Mouse (Mus musculus) MEL-GATA-1-ER (cell line): ENCODE results near the gene Rmnd5a.
A peak's percentile ranks its signal among the peaks of the same experiment; 100 is the strongest.
"Not testable (repeated sequence)": the region's sequence is repeated elsewhere in the genome, so short reads cannot be mapped to it uniquely, and the experiment has no call there.

ENCODE experiments used
- DNase-seq: peaks from one replicate; pipeline ENCODE4 v3.0.0-alpha.2; 2012; ENCODE audit warnings: low read depth; ENCODE audit errors: extremely low read depth

Rmnd5a gene

DNA sequence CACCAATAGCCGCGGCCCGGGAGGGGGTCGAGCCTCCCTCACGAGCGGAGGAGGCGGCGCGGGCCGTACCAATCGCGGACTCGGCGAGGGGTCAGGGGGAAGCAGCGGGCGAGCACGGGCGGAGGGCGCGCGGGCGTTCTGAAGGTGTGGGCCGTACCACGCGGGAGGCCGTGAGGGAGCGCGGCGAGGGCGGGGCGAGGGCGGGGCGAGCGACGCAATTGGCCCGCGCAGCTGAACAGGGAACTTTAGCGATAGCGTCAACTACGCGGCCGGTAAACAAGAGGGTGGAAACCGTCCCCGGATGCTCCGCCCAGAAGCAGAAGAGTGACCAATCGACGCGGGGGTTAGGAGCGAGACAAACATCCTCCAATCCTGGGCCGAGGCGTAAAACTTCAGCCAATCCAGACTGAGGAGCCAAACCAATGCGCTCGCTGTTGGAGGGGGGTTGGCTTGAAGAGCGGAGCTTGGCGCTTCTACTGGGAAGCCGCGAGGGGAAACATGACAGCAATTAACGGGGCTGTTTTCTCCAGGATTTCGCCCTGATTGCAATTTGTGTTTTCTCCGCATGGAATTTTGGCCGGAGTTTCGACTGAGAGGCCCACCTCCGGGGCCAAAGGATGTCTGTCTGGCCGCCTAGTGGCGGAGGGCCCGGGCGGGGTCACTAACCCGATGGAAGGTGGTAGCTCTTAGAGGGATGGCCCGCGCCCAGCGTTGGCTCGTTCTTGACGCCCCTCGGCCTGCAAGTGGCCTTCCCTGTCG, at the start of gene Rmnd5a:
Rmnd5a (minus strand) TSS at position 146 of the 759 bp plus-strand sequence.
- peak; percentile 98 for DNase-seq

DNA sequence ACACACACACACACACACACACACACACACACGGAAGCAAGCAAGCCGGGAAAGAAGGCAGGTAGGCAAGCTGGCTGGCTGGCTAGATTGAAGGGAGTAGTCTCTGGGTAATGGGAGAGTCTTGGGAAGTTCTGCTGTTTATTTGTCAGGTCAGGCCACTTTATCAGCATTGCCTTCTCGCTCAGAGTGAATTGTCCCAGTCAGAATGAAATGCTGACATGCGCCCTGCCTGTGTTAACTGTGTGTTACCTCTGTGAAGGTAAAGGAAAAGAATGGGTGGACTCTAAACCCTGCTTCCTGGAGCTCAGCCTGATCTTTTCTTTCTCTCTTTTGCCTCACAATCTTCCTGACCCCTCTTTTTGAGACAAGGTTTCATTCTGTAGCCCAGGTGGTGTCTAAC, 47.5 kb upstream of the Rmnd5a start:
- DNase-seq = no peak

DNA sequence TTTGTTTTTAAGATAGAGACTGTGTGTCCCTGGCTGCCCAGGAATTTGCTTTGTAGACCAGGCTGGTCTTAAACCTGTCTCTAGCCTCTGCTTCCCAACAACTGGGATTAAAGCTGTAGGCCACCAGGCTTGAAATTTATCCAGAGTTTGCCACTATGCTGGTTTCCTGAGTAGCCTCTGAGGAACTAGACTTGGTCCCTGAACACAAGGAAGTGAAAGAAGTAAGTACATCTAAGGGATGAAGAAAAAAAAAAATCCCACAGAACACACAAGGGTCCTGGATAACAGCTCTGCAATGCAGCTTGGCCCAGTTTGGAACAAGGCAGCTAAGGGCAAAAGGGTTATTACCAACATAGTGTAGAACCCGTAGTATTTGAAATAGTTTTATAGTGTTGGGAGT, 46.4 kb upstream of the Rmnd5a start:
- no peak for DNase-seq

DNA sequence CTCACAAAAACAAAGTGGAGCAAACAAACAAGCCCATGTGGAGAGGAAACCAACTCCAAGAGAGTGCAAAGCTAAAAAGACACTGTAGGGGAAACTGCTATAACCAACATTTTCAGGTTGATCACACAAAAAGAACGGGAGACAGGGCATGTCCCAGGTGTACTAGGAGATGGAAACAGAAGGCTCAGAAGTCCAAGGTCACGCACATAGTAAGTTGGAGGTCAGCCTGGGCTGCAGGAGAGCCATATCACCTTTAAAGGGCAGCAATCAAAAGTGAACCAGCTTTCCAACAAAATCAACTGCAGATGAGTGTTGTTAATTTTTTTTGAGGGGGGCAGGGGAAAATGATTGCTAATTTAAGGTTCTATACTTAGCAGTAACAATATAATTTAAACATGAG, 45.8 kb upstream of the Rmnd5a start:
- DNase-seq = no peak

DNA sequence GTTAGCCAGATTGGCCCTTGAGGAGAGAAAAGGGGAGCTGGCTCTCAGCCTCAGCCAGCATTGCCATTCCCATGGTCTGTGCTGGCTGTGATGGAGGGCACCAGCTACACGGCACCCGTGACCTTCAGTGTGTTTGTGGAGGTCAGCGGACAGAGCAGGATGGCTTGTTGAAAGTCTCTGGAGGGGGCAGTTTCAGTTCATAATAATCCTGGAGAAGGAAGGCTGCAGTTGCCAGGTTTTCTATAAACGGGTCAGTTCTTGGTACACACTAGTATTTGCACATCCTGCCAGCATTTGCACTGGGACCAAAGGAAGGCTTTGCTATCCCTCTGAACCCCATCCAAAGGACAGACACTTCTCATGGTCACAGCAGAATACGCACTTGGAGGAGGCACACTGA, 44.8 kb upstream of the Rmnd5a start:
- no peak for DNase-seq

DNA sequence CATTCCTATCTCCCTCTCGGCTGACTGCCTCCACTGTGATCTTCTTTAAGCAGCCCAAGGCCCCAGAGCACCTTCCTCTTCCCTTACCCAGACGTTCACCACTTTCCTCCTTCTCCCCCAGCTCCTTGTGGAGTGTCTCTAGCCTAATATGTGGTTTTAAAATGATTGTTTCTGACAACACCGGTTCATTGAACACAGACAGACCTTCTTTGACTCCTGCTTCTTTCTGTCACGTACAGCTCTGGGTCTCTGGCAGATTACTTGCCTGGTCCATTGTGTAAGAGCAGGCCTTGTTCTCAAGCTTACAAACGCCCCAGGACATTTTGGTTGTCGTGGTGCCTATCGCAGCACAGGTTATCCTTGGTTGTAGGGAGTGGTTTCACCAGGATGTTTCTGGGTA, 40.7 kb upstream of the Rmnd5a start:
- no peak for DNase-seq

DNA sequence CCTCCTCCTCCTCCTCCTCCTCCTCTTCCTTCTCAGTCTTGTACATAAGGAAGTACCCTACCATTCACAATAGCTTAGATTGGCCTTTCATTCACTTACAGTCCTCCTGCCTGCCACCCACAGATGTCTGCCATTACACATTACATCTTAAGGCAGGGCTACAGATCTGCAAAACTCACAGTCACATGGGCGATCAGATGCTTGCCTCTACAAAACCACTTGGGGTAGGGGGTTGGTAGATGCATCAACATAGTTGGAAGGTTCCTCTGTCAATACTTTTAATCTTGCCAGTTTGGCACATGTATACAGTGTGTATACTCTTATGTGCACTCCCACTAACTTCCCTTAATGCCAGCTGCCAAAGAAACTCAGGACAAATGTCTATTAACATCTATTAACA, 39.7 kb upstream of the Rmnd5a start:
- no peak for DNase-seq

DNA sequence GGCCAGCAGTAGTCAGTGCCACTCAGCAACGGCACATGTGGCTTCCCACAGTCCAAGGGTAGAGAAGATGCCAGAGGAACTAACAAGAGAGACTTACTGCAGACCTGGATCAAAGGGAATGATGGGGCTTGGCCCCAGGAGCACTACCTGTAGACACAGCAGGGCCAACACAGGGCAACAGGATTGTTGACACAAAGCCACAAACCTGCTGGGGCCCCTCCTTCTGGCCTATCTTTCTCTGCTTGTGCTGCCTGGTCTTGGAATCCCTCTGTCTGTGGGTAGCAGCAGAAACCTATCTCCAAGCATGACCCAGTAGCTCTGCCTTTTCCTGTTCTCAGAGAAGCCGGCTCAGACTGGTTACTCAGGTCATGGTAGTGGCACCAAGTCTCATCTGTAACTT, 39.2 kb upstream of the Rmnd5a start:
- DNase-seq = not testable (repeated sequence)

DNA sequence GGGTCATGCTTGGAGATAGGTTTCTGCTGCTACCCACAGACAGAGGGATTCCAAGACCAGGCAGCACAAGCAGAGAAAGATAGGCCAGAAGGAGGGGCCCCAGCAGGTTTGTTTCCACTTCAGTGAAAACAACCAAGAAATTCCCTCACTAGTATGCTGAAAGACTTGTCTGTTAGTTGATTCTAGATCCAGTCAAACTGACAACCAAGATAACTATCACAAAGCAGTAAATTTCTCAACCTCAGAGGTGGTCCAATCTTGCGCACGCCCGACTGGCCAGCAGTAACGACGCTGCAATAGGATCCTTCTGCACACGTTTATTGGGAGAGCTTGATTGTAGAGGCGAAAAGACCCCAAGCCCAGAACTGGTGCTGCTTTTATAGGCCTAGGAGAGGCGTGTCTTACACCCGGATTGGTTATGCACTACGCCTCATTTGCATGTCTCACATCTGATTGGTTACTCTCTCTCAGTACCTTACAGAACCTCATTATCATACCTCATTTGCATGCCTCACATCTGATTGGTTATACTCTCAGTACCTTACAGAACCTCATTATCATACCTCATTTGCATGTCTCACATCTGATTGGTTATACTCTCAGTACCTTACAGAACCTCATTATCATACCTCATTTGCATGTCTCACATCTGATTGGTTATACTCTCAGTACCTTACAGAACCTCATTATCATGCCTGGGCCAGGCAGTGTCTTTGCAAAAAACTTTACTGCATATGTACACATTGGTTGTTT, 38.6 kb upstream of the Rmnd5a start:
- DNase-seq = not testable (repeated sequence)

DNA sequence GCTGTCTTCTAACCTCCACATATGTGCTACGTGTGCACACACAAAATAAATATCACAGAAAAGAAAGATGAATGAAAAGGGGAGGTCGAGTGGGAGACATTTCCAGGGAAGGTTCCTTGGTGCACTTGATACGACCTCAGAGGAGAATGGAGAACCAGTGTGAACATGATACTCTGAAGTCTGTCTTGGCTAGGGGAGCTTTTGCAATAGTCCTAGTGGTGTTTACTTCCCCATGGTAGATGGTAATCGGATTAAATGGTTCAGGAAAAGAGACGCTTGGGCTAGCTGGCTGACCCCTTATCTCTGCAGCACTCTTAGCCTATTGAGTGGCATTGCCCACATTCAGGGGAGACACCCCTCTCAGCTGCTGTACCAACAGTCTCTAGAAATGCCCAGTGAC, 36.3 kb upstream of the Rmnd5a start:
- no peak for DNase-seq

DNA sequence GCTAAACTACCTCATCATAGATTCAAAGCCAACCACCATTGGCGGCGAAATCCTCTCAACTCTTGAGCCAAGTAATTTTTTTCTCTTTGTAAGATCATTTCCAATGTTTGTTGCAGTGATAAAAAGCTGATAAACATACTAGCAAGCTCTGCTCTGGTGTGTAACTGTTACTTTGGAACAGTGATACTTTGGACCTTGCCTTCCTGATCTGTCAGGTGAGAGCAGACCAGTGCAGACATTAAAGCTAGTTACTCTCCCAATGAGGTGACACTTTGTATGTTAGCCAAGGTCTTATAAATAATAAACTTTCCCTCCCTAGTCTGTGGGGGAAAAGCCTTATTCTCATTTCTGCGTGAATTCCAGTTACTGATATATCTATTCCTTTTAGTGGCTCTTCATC, 35.2 kb upstream of the Rmnd5a start:
- DNase-seq = no peak

DNA sequence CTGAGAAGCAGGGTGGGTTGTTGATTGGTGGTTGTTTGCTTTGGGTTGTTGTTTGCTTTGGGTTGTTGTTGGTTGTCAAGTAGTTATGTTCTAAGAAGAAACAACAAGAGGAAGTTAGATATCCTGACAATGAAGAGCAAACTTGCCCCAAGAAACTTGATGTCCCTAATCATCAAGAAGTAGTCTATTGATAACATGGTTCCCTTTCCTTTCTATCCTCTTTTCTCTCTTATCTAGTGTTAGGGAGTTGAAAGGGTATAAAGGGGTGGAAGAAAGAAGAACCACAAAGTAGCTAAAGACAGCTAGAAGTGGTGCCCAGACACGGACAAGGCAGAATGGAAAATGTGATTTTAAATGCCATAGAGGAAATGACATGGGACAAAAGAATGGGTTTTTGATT, 32.3 kb upstream of the Rmnd5a start:
- DNase-seq = peak; percentile 58

DNA sequence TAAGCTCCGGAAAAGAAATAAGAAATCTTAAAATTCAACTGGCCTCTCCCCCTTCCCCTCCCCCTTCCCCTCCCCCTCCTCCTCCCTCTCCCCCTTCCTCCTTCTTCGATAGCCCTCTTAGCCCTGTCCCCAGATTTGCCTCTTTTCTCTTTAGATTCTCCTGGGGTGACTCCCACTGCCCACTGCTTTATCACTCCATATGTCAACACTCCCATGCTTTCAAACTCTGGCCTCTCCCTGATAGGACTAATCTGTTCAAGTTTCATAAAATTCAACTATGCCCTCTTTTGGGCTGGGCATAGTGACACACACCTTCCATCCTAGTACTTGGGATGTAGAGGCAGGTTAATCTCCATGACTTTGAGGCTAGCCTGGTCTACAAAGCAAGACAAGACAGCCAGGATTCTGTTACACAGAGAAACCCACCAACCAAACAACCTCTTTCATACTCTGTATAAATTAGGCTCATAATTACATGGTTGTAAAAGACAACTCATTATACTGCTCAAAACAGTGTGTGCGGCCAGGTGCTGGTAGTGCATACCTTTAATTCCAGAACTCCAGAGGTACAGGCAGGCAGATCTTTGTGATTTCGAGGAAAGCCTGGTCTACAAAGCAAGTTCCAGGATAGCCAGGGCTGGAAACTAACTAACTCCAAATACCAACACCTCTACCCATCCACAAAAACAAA, 31.5 kb upstream of the Rmnd5a start:
- no peak for DNase-seq

DNA sequence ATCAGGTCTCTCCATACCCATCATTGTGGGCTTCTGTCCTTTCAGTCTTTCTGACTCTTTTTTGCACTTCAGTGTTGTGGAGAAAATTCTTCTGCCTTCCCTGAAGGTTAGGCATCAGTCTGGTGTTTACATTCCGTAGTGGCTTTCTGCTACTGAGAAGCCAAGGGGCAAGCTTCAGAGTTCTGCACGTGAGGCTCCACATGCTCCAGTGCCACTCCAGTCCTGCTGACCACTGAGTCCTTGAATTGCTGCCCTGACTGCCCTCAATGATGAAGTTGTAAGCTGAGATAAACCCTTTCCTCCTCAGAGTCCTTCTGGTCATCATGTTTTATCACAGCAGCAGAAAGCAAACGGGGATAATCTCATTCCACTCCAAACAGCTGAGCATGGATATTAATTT, 28.9 kb upstream of the Rmnd5a start:
- no peak for DNase-seq

DNA sequence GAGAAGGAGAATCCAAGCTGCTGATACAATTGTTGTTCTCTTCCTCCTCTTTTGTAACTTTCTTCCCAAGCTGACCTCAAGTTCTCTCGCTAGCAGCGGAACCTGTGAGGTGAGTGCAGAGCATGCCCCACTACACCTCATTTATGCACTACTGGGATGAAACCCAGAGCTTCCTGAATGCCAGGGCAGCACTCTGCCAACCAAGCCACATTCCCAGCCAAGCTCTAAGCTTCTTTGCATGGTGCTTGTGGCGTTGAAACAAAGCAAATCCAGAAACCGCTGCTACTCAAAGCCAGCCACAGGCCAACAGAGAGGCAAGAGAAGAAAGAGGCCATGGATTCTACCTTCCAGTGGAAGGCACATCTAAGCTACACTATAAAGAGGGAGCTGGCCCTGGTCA, 27.3 kb upstream of the Rmnd5a start:
- DNase-seq = no peak

DNA sequence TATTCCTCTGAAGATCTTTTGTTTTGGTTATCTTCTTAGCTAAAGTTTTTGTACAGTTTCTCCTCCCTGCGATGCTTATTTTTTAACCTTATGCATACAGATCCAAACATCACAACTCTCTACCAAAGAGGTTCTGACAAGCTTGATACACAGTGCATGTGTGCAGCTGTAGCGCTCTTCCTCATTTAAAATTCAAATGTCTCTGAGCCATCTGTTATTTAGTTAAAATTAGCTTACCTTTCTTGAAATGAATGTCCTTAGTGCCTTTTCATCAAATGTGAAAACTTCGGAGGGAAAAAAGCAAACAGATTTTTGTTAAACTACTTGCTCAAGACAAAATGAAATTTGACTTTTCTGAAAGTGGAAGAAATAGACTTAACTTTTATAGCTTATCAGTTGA, 24.7 kb upstream of the Rmnd5a start:
- DNase-seq = no peak

DNA sequence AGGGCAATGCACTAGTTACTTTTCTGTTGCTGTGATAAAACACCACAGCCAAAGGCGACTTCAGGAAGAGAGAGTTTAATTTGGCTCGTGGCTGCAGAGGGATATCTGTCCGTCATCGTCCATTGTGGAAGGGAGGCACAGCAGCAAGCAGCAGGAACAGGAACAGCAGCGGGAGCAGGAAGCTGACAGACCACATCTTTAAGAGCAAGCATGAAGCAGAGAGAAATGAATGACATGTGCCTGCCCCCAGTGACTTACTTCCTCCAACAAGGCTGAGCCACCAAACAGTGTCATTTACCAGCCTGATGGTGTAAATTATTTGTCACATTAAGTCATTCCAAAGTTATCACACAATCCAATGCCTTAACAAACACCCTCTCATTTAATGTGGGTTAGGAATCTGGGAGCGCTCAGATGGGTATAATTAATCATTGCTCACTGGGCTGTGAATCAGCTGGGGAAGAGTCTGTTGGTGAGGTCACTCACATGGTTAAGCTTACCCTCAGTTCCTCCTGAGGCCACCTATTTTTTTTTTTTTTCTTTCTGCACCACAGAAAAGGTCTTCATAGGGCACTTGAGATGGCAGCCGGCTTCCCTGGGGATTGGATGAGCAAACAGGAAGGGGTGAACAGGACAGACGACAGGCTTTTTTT, 17.6 kb upstream of the Rmnd5a start:
- no peak for DNase-seq

DNA sequence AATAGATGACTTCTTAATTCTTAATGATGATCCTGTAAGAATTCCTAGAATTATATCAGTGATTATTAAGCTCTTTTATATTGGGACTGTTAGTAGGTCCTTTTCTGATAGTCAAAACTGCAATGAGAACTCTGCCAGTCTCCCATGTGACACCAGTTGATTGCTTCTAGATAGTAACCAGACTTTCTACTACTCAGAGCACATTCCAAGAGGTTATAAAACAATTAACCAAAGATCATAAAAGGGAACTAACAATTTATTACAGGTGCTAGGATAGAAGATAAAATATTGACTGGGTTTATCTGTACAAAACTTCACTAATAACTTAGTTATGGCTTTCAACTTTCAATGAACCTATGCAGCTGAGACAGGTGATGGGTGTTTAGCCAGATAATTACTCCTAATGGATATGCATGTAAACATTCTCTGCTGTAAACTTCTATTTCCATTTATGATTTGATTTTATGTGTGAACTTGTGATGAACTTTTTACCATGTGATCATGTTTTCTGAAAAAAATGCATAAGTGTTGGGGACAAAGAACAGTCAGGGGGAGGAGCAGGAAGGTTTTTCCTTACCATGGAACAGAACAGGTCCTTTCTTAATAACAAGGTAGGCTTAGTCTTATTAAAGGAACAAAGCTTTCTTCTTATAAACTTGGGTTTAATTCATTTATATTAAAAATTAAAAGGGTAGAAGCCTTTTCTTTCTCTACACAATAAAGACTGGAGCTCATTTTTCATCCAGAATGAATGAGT, 13.7 kb upstream of the Rmnd5a start:
- not testable (repeated sequence) for DNase-seq

DNA sequence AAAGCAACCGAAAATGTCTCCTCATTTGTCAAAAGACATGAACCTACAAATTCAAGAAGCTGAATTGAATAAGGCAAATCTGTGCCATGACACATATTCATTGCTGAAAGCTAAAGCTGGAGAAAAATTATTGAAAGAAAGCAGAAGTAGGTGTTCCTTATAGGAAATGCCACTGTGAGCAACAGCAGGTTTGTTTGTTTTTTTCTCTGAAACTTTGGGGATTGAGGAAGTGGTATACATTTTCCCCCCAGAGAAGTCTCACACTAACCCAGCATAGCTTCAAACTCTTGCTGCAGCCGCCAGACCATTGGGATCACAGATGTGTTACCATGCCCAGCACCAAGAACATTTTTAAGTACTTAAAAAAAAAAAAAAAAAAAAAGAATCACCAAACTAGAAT, 12.4 kb upstream of the Rmnd5a start:
- DNase-seq = no peak

DNA sequence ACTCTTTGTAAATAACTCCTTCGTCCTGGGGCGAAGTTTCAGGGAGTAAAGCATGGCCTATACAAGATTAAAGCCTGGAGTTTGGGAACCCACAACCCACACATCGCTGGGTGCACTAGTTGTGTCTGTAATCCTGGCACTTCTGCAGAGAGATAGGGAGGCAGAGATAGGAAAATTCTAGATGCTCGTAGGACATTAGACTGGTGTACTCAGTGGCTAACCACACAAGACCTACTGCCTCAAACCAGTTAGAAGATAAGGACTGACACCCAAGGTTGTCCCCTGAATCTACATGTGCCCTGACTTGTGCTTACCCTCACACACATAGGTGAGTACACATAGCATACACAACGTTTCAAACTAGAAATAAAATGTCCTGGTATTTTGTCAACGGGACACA, 5.1 kb upstream of the Rmnd5a start:
- DNase-seq = peak; percentile 55

DNA sequence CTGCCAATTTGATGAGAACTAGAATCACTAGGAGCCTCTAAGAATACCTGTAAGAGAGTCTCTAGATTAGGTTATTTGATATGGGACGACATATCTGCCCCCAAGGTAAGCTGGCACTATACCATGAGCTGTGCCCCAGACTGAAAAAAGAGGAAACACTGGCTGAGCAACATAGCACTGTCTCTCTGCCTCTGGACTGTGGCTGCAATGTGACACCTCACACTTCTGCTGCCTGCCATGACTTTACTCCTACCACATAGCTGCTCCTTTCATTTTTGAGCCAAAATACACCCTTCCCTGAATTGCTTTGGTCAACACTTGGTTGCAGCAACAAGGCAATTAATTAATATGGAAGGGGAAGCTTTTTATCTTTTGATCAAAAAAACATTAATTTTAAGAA, 4.3 kb upstream of the Rmnd5a start:
- DNase-seq = peak; percentile 46
